Mouse (Mus musculus) erythroblast, embryonic 14.5 days (primary cell): ENCODE measurements around the gene Tubb4b. TPM values are rescaled to one million over a fixed set of nuclear protein-coding genes. Genes with fewer than 3 reads are reported as not detected.

Source experiments
- H3K27me3 ChIP-seq: 2 replicates; pipeline ENCODE4 v1.6.1; 2012; ENCODE audit warnings: inconsistent platforms; ENCODE audit not compliant: control insufficient read depth
- H3K36me3 ChIP-seq: 2 replicates; pipeline ENCODE4 v1.6.1; 2012; ENCODE audit warnings: mild to moderate bottlenecking, inconsistent platforms; ENCODE audit not compliant: control insufficient read depth
- H3K4me1 ChIP-seq: 2 replicates; pipeline ENCODE4 v1.6.1; 2012; ENCODE audit warnings: inconsistent platforms; ENCODE audit not compliant: control insufficient read depth
- H3K4me3 ChIP-seq: replicated peaks from 2 replicates; pipeline ENCODE3; 2012; ENCODE audit warnings: moderate library complexity, mild to moderate bottlenecking, inconsistent platforms
- H3K9me3 ChIP-seq: 2 replicates; pipeline ENCODE4 v1.6.1; 2012; ENCODE audit warnings: low read length, inconsistent platforms, mixed read lengths; ENCODE audit not compliant: control insufficient read depth
- GATA1 ChIP-seq: IDR thresholded peaks from 2 replicates; pipeline ENCODE4 v1.6.1; 2012; ENCODE audit warnings: low read length, inconsistent platforms, mixed read lengths
- TAL1 ChIP-seq: IDR thresholded peaks from 3 replicates; pipeline ENCODE4 v1.6.1; 2012; ENCODE audit warnings: low read length, inconsistent platforms, mixed read lengths
- polyA plus RNA-seq: library from polyadenylated mRNA; stranded (reverse); fragments of >175 nt; gene quantifications from 2 replicates; pipeline ENCODE4 v1.2.3, GENCODE M21; 2012

The Tubb4b gene
- polyA plus RNA-seq, 1 experiment = 134 TPM

DNA sequence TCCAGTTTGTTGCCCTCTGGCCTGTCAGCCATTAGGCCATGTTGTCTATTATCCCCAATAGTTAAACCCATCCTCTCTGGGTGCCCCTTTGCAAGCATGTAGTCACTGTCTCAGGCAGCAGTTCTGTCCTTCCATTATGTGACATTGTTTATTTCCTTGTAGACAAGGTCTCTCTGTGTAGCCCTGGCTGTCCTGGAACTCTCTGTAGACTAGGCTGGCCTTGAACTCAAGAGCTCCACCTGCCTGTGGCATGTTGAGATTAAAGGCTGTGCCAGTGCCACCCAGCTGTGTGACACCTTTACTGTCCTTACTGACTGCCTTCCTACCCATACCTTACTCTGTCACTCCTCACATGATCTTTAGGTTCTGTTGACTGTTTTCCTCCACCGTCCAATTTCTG lies 27.8 kb upstream of the Tubb4b start:
- peaks cover 31% of the 10 kb centered on the region for H3K4me1 ChIP-seq
- TF ChIP-seq GATA1 (no peak), TAL1 (no peak)
- H3K9me3 ChIP-seq = no peaks in the 10 kb centered on the region
- H3K27me3 ChIP-seq = no peaks in the 10 kb centered on the region
- H3K4me3 ChIP-seq = no peak overlapping the region
- peaks cover 63% of the 10 kb centered on the region for H3K36me3 ChIP-seq

GRCm38 (mm10) chr2:25246183-25247072 lies 21.9 kb upstream of the Tubb4b start, which contains the start of gene AL732309.1:
AL732309.1 (minus strand) TSS chr2:25246863.
- no peak for TF ChIP-seq TAL1
- no peak for TF ChIP-seq GATA1
- Histone ChIP-seq H3K36me3 (peaks cover 67% of the 10 kb centered on the region), H3K9me3 (no peaks in the 10 kb centered on the region), H3K27me3 (peaks cover 26% of the 10 kb centered on the region), H3K4me3 (no peak within 1 kb of the TSS), H3K4me1 (peaks cover 15% of the 10 kb centered on the region)

DNA sequence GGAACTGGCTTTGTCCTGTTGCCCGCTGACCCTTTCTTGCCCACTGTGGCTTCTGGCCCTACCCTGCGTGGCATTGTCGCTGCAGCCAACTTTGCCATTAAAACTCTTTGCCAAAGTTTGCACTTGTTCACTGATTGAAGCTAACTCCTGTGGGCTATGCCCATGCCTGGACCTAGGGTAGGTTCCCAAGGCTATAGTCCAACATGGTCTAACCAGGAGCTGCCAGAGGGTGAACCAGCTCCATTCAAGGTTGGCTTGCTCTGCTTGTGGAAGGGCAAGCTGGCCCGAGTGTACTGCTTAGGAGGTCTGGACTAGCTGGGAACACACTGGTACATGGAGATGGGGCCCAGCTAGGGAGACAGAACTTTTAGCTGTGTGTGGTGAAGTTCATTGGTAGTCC lies 19.6 kb upstream of the Tubb4b start:
- Histone ChIP-seq H3K4me3 (no peak overlapping the region), H3K4me1 (peaks cover 36% of the 10 kb centered on the region), H3K36me3 (peaks cover 44% of the 10 kb centered on the region), H3K9me3 (no peaks in the 10 kb centered on the region), H3K27me3 (peaks cover 34% of the 10 kb centered on the region)
- no peak for TF ChIP-seq GATA1
- no peak for TF ChIP-seq TAL1

GRCm38 (mm10) chr2:25243342-25243741 lies 18.8 kb upstream of the Tubb4b start:
- no peak for TF ChIP-seq TAL1
- no peak for TF ChIP-seq GATA1
- no peak overlapping the region for H3K4me3 ChIP-seq
- no peaks in the 10 kb centered on the region for H3K9me3 ChIP-seq
- peaks cover 36% of the 10 kb centered on the region for H3K36me3 ChIP-seq
- H3K4me1 ChIP-seq = peaks cover 41% of the 10 kb centered on the region
- H3K27me3 ChIP-seq = peaks cover 34% of the 10 kb centered on the region

- peaks cover 23% of the 10 kb centered on the region for H3K36me3 ChIP-seq
- H3K9me3 ChIP-seq = no peaks in the 10 kb centered on the region
- TF ChIP-seq TAL1 = no peak
- no peak for TF ChIP-seq GATA1
- peaks cover 41% of the 10 kb centered on the region for H3K4me1 ChIP-seq
- H3K4me3 ChIP-seq = peak within 1 kb of the TSS; percentile 61
- peaks cover 36% of the 10 kb centered on the region for H3K27me3 ChIP-seq
Observed at GRCm38 (mm10) chr2:25242101-25242506, 17.6 kb upstream of the Tubb4b start, which contains the start of the genes Rnf208 and Cysrt1. Rnf208 (plus strand) TSS chr2:25242255. Cysrt1 (minus strand) TSS chr2:25242452.

DNA sequence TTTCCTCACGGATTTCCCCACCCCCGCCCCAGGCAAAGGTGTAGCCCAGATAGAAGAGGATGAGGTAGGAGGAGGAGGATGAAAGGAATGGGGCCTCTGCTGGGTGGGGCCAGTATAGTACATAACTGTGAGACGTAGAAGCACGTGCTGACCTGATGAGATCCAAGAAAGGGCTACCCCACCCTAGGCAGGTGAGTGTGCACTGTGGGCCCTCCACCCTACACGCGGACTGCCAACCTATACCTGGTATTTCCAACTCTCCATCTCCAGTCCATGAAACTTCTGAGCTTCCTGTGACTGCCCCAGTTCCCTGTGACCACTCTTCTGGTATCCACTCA lies 16.9 kb upstream of the Tubb4b start:
- peaks cover 16% of the 10 kb centered on the region for H3K36me3 ChIP-seq
- H3K4me3 ChIP-seq = peak overlapping the region; percentile 61
- TF ChIP-seq GATA1 (no peak), TAL1 (no peak)
- H3K4me1 ChIP-seq = peaks cover 43% of the 10 kb centered on the region
- H3K27me3 ChIP-seq = peaks cover 39% of the 10 kb centered on the region
- no peaks in the 10 kb centered on the region for H3K9me3 ChIP-seq

- Histone ChIP-seq H3K27me3 (peaks cover 43% of the 10 kb centered on the region), H3K36me3 (peaks cover 11% of the 10 kb centered on the region), H3K4me1 (peaks cover 47% of the 10 kb centered on the region), H3K4me3 (peak overlapping the region; percentile 61), H3K9me3 (no peaks in the 10 kb centered on the region)
- TF ChIP-seq TAL1 (no peak), GATA1 (no peak)
Observed at GRCm38 (mm10) chr2:25240723-25241437, 16.4 kb upstream of the Tubb4b start.

DNA sequence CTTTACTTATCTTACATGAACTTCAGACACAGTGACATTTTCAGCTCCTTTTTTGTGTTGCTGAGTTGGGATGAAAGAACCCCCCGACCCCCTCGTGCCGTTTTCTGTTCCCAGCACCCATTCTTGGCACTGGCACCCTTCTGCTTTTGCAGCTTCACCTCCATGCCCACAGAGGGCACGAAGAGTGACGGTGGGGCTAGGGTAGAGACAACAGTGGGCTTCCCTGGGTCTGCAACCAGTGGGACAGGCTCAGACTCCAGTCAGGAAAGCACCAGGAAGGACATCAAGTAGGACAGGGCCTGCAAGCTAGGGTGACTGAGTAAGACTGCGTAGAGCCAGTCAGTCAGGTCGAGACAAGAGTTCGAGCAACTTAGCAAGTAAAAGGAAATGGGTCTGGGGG lies 15.8 kb upstream of the Tubb4b start:
- H3K4me3 ChIP-seq = peak overlapping the region; percentile 61
- peaks cover 44% of the 10 kb centered on the region for H3K27me3 ChIP-seq
- H3K4me1 ChIP-seq = peaks cover 47% of the 10 kb centered on the region
- H3K36me3 ChIP-seq = peaks cover 5% of the 10 kb centered on the region
- no peaks in the 10 kb centered on the region for H3K9me3 ChIP-seq
- TF ChIP-seq GATA1 (no peak), TAL1 (no peak)

DNA sequence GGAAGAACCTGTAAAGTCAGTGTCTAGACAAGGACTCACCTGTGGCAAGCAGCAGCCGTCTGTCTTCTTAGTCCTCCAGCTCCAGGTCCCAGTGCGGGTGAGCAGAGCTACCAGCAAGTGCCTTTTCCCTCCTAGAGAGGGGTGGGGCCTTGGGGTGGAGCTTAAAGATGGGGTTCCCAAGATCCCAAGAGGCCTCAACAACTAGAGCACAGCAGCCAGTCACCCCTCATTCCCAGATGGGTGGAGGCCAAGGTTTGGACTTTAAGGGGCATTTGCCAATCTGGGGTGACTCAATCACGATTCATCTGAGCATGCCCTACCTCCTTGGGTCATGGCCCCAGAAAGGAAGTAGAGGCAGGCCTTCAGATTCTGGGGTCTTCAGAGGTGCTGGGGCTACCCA lies 15.3 kb upstream of the Tubb4b start:
- Histone ChIP-seq H3K27me3 (peaks cover 44% of the 10 kb centered on the region), H3K4me1 (peaks cover 47% of the 10 kb centered on the region), H3K36me3 (no peaks in the 10 kb centered on the region), H3K9me3 (no peaks in the 10 kb centered on the region), H3K4me3 (no peak overlapping the region)
- no peak for TF ChIP-seq GATA1
- no peak for TF ChIP-seq TAL1
